Mouse (Mus musculus) kidney, embryonic 16.5 days (tissue): ENCODE data around the gene Arhgef17. TPM values are rescaled to one million over a fixed set of nuclear protein-coding genes. Genes with fewer than 3 reads are reported as not detected.
A peak's percentile ranks its signal among the peaks of the same experiment; 100 is the strongest.

ENCODE experiments used
- ATAC-seq: fragments of 200-750 bp; cut with Nextera tagmentation; 2 replicates; pipeline ENCODE4 v1.8.0; 2017; ENCODE audit warnings: moderate TSS enrichment; ENCODE audit not compliant: low FRiP score, low TSS enrichment
- H3K27ac ChIP-seq: fragments of 300-500 bp; sonication (generic); 2 replicates; pipeline ENCODE4 v1.5.1; 2014; ENCODE audit warnings: low read length
- H3K27me3 ChIP-seq: fragments of 300-500 bp; sonication (generic); 2 replicates; pipeline ENCODE4 v1.6.1; 2014; ENCODE audit warnings: low read length, control low read depth, mixed read lengths; ENCODE audit not compliant: insufficient read depth
- H3K36me3 ChIP-seq: fragments of 300-500 bp; sonication (generic); 2 replicates; pipeline ENCODE4 v1.6.1; 2014; ENCODE audit warnings: low read length, control low read depth, mixed read lengths; ENCODE audit not compliant: insufficient read depth
- H3K4me1 ChIP-seq: fragments of 300-500 bp; sonication (generic); 2 replicates; pipeline ENCODE4 v1.6.1; 2014; ENCODE audit warnings: low read length, control low read depth, mixed read lengths; ENCODE audit not compliant: insufficient read depth
- H3K4me2 ChIP-seq: fragments of 300-500 bp; sonication (generic); replicated peaks from 2 replicates; pipeline ENCODE4 v1.6.1; 2014; ENCODE audit warnings: low read depth, low read length
- H3K4me3 ChIP-seq: fragments of 300-500 bp; sonication (generic); 2 replicates; pipeline ENCODE4 v1.5.1; 2014; ENCODE audit warnings: mild to moderate bottlenecking, low read length
- H3K9ac ChIP-seq: fragments of 300-500 bp; sonication (generic); replicated peaks from 2 replicates; pipeline ENCODE4 v1.6.1; 2014; ENCODE audit warnings: low read length
- H3K9me3 ChIP-seq: fragments of 300-500 bp; sonication (generic); 2 replicates; pipeline ENCODE4 v1.6.1; 2016; ENCODE audit warnings: low read length, control low read depth
- WGBS: fragments of 180-500 bp; shearing (Covaris S2); extraction: QIAGEN DNeasy Blood & Tissue Kit; methylation state at CpG from one replicate; pipeline ENCODE4 v1.1.7; 2014; 5-methylcytosine and 5-hydroxymethylcytosine counted together
- polyA plus RNA-seq: library from polyadenylated mRNA; unstranded; fragments of >200 nt; fragmentation: Nextera tagmentation; extraction: Ambion mirVana; gene quantifications from 2 replicates; pipeline ENCODE4 v1.2.1, GENCODE M21; 2015

The Arhgef17 gene
- polyA plus RNA-seq, 1 experiment from 2014 or later: 10.8 TPM

DNA sequence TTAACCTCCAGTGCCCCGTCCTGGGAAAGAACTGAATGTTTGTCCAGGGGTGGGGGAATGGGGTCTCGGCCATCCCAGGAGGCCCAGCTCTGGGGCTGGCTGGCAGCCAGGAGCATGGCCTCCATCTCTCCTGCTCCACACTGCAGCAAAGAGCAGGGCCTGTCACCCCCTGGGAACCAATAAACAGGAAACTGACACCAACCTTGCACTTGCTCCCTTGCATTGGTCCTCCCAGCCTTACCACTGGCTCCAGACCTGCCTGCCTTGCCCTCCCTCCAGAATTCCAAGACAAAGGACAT, 12.1 kb downstream of the Arhgef17 start:
- Histone ChIP-seq H3K4me1 (peaks cover 89% of the 10 kb centered on the region), H3K27me3 (no peaks in the 10 kb centered on the region), H3K9me3 (no peaks in the 10 kb centered on the region), H3K4me2 (peak overlapping the region; percentile 38), H3K9ac (peak overlapping the region; percentile 56), H3K4me3 (0 out of 2 replicates have a peak overlapping the region, but pooled peaks have one; percentile 4), H3K27ac (peak overlapping the region; percentile 94), H3K36me3 (peaks cover 37% of the 10 kb centered on the region)
- ATAC-seq: peak; percentile 81
- 3% methylated on average over 2 of the region's 2 CpGs for WGBS

DNA sequence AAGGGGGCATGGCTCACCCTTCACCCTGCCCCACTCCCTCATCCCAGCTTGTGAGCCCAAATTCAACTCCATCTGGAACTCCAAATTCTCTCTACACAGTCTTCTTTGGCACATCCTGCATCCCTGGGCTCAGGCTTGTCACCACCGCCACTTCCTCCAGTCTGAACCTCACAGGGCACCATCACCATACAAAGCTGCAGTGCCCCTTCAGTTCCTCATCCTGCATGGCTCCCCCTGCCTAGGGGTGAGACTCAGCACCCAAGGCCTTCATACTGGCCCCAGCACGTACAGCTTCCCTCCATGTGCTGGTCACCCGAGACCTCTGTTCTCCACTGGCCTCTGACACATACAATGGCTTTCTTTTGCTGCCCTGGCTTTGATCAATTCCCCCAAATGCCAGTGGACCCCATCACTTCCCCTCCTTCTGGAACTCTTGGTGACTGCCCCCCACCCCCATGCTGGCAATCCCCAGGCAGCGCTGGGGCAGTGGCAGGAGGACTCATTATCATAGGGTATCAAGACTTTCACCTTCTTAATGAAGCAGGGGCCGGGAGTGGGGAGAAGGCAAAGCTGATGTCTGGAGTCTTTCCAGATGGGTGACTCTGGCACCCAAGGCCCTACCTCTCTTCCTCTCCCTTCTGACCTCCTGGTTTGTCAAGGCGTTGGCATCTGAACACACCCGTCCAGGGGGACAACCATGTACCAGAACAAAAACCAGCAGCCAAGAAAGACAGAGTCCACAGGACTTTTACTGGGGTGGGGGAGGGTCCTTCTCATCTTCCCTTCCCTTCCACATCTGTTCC, 12.7 kb downstream of the Arhgef17 start:
- WGBS: 23% methylated on average over 7 of the region's 7 CpGs
- Histone ChIP-seq H3K4me1 (peaks cover 89% of the 10 kb centered on the region), H3K9ac (peak overlapping the region; percentile 56; the same call in 1 of the 2 replicates), H3K4me3 (0 out of 2 replicates have a peak overlapping the region, but pooled peaks have one; percentile 4), H3K4me2 (peak overlapping the region; percentile 38), H3K36me3 (peaks cover 37% of the 10 kb centered on the region), H3K9me3 (no peaks in the 10 kb centered on the region), H3K27ac (peak overlapping the region; percentile 94), H3K27me3 (no peaks in the 10 kb centered on the region)
- ATAC-seq: peak; percentile 55; the same call in 1 of the 2 replicates

DNA sequence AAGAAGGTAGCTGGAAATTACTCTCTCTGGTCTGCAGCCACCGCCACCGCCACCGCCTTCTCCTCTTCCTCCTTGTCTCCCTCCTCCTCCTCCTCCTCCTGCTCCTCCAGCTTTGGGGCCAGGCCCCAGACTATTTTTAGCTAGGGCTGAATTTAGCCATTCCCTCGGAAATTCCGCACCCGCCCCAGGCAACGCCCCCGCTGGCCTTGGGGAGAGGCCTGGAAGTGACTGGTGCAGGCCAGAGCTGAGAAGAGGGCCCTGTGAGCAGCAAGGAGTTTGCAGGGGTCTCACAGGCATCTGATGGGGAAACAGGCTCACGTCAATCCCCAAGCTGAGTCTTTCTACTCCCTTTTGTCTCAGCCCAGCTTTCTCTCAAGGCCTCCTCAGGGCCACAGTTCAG, 13.7 kb downstream of the Arhgef17 start:
- 11% methylated on average over 9 of the region's 9 CpGs for WGBS

DNA sequence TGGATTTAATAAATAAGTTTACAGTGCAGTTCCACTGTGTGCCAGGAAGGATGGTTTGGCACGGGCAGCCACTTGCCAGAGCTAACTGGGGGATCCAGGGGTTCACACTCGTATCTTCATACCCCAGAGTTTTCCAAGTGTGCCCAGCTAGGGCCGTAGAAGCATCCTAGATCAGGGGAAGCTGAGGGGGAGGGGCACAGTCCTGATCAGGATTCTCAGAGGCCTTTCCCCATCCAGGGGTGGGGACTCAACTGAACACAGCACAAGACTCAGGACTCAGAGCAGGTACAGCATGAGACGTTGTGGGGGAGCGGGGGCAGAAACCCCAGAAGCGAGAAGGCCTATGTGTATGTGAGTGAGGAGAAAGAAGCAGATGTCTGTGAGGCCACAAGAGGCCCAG, 14.2 kb downstream of the Arhgef17 start:
- H3K4me1 ChIP-seq: peaks cover 86% of the 10 kb centered on the region
- H3K4me3 ChIP-seq: no peak overlapping the region
- WGBS: 48% methylated on average over 6 of the region's 6 CpGs
- H3K27ac ChIP-seq: peak overlapping the region; percentile 94
- H3K27me3 ChIP-seq: no peaks in the 10 kb centered on the region
- peaks cover 23% of the 10 kb centered on the region for H3K36me3 ChIP-seq
- peak overlapping the region; percentile 38; the same call in 1 of the 2 replicates for H3K4me2 ChIP-seq
- no peaks in the 10 kb centered on the region for H3K9me3 ChIP-seq
- ATAC-seq: peak; percentile 21; the same call in 1 of the 2 replicates
- H3K9ac ChIP-seq: peak overlapping the region; percentile 56

More for the DNA sequence above, 13.7 kb downstream of the Arhgef17 start:
- Histone ChIP-seq H3K4me2 (peak overlapping the region; percentile 38; the same call in 1 of the 2 replicates), H3K9me3 (no peaks in the 10 kb centered on the region), H3K36me3 (peaks cover 27% of the 10 kb centered on the region), H3K4me1 (peaks cover 87% of the 10 kb centered on the region), H3K4me3 (no peak overlapping the region), H3K27me3 (no peaks in the 10 kb centered on the region), H3K9ac (peak overlapping the region; percentile 56), H3K27ac (peak overlapping the region; percentile 94)
- peak; percentile 11; the same call in 1 of the 2 replicates for ATAC-seq

- no peak for ATAC-seq
- H3K36me3 ChIP-seq: peaks cover 17% of the 10 kb centered on the region
- no peaks in the 10 kb centered on the region for H3K9me3 ChIP-seq
- no peak overlapping the region for H3K4me2 ChIP-seq
- no peaks in the 10 kb centered on the region for H3K27me3 ChIP-seq
- H3K4me1 ChIP-seq: peaks cover 91% of the 10 kb centered on the region
- no peak overlapping the region for H3K9ac ChIP-seq
- H3K27ac ChIP-seq: peak overlapping the region; percentile 5; the same call in 1 of the 2 replicates
- 69% methylated on average over 6 of the region's 6 CpGs for WGBS
- no peak overlapping the region for H3K4me3 ChIP-seq
Observed at GRCm38 (mm10) chr7:100916526-100916925, 15.4 kb downstream of the Arhgef17 start.

- Histone ChIP-seq H3K4me2 (no peak overlapping the region), H3K36me3 (peaks cover 10% of the 10 kb centered on the region), H3K27ac (no peak overlapping the region), H3K9me3 (no peaks in the 10 kb centered on the region), H3K4me1 (peaks cover 91% of the 10 kb centered on the region), H3K9ac (no peak overlapping the region), H3K27me3 (no peaks in the 10 kb centered on the region), H3K4me3 (no peak overlapping the region)
- WGBS: 88% methylated on average over 5 of the region's 5 CpGs
- ATAC-seq: no peak
Observed at GRCm38 (mm10) chr7:100915204-100915603, 16.7 kb downstream of the Arhgef17 start.

DNA sequence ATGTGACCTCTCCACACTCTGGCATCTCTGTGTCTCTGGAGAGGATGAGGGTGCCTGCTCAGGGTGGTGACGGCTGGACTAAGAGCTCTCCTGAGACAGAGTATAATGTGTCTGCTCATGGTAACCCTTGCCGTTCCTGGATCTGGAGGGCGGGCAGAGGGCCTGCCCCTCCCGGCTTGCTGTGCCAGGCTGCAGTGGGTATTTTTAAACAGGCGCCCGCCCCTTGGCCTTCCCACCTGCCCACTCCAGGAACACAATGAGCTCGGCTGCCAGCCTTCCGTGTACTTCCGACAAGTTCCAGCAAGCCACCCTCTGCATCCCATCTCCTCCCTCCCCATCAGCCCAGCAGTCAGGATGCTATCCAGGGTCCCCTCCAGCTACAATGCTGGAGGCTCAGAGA, 20.1 kb downstream of the Arhgef17 start:
- peak; percentile 17; the same call in 1 of the 2 replicates for ATAC-seq
- H3K36me3 ChIP-seq: peaks cover 15% of the 10 kb centered on the region
- no peak overlapping the region for H3K4me3 ChIP-seq
- peak overlapping the region; percentile 17; the same call in 1 of the 2 replicates for H3K4me2 ChIP-seq
- peaks cover 89% of the 10 kb centered on the region for H3K4me1 ChIP-seq
- peak overlapping the region; percentile 80 for H3K27ac ChIP-seq
- WGBS: 29% methylated on average over 9 of the region's 9 CpGs
- H3K27me3 ChIP-seq: no peaks in the 10 kb centered on the region
- H3K9me3 ChIP-seq: no peaks in the 10 kb centered on the region
- 0 out of 2 replicates have a peak overlapping the region, but pooled peaks have one; percentile 9 for H3K9ac ChIP-seq

DNA sequence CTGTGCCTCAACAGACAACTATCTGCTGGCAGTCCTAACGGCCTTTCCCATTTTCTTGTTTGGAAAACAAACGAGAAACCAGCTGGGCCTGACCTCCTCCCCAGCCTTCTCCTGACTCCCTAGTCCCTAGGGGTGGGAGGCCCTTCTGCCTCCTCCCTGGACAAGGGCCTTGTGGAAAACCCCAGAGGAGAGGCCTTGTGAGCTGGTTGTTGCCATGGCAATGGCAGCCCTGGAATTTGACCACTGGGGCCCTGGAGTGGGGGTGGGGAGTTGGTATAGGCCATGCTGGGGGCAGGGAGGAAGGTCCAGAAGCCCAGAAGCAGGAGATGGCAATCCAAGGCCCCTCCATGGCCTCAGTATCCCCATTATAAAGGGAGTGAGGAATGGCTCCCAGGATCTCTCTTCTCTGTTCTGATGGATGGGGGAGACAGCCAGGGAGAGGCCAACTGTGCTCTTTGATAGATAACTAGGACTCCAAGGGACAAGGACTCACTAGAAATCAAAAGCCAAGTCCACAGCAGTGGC, 20.6 kb downstream of the Arhgef17 start:
- peaks cover 84% of the 10 kb centered on the region for H3K4me1 ChIP-seq
- H3K27me3 ChIP-seq: no peaks in the 10 kb centered on the region
- H3K36me3 ChIP-seq: peaks cover 11% of the 10 kb centered on the region
- H3K9ac ChIP-seq: peak overlapping the region; percentile 9; the same call in 1 of the 2 replicates
- no peak overlapping the region for H3K4me3 ChIP-seq
- peak overlapping the region; percentile 80 for H3K27ac ChIP-seq
- peak; percentile 58 for ATAC-seq
- peak overlapping the region; percentile 17; the same call in 1 of the 2 replicates for H3K4me2 ChIP-seq
- no peaks in the 10 kb centered on the region for H3K9me3 ChIP-seq
- WGBS: 5% methylated on average over 2 of the region's 2 CpGs

DNA sequence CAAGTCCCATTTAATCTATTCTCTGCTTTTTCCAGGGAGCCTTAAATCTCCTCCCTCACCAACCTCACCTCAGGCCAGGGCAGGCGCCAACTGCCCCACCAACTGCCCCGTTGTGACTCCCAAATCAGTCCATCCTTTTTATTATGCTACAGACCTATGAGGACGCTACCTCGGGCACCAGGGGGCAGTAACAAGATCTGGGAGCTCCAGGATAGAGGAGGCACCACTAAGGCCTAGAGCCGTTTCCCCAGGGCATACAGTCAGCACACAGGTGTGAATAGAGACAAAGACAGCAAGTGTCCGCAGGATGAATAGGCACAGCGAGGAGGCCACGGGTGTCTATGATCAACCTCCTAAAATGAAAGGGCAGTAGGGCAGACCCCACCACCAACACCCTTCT, 23.3 kb downstream of the Arhgef17 start:
- 32% methylated on average over 8 of the region's 8 CpGs for WGBS
- H3K4me2 ChIP-seq: no peak overlapping the region
- ATAC-seq: peak; percentile 8
- H3K9me3 ChIP-seq: no peaks in the 10 kb centered on the region
- H3K27ac ChIP-seq: peak overlapping the region; percentile 89
- no peak overlapping the region for H3K9ac ChIP-seq
- H3K4me1 ChIP-seq: peaks cover 70% of the 10 kb centered on the region
- H3K27me3 ChIP-seq: no peaks in the 10 kb centered on the region
- no peak overlapping the region for H3K4me3 ChIP-seq
- peaks cover 14% of the 10 kb centered on the region for H3K36me3 ChIP-seq

DNA sequence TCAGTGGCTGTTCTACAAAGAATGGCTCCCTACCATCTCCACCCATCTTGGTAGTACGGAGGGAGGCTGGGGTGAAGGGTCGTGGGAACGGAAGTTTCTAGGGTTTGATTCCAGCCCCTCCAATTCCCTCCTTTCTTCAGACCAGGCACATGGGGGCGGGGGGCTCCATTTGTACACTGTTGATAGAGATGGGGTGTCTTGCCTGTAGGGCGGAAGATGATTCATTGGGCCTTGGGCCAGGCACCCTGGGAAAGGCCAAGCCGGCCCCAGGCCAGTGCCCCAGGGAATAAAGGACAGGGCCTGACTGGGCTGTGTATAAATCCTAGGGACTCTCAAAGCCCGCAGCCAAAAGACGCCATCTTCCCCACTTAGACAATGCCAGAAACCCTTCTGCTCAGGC, 23.8 kb downstream of the Arhgef17 start:
- H3K4me2 ChIP-seq: no peak overlapping the region
- H3K4me1 ChIP-seq: peaks cover 65% of the 10 kb centered on the region
- H3K27me3 ChIP-seq: no peaks in the 10 kb centered on the region
- peak overlapping the region; percentile 89 for H3K27ac ChIP-seq
- no peaks in the 10 kb centered on the region for H3K9me3 ChIP-seq
- no peak overlapping the region for H3K4me3 ChIP-seq
- peak; percentile 28; the same call in 1 of the 2 replicates for ATAC-seq
- WGBS: 64% methylated on average over 8 of the region's 8 CpGs
- H3K36me3 ChIP-seq: peaks cover 14% of the 10 kb centered on the region
- H3K9ac ChIP-seq: peak overlapping the region; percentile 54
